Mouse (Mus musculus): ENCODE data around the gene Slc16a2. TPM values are rescaled to one million over a fixed set of nuclear protein-coding genes. Genes with fewer than 3 reads are reported as not detected.
"Not testable (repeated sequence)": the region's sequence is repeated elsewhere in the genome, so short reads cannot be mapped to it uniquely, and the experiment has no call there.

Slc16a2 gene
- polyA plus RNA-seq, 1 experiment = 1.3 TPM

GRCm38 (mm10) chrX:103673761-103674160 lies 148.0 kb downstream of the Slc16a2 start:
- no peak for DNase-seq (ENCODE audit: low read depth, low spot score)
- 75% methylated on average over 3 of the region's 3 CpGs for WGBS

- no peak for DNase-seq (ENCODE audit: low read depth, low spot score)
Measured at GRCm38 (mm10) chrX:103670245-103670644, 151.5 kb downstream of the Slc16a2 start.

- DNase-seq (ENCODE audit: low read depth, low spot score) = not testable (repeated sequence)
- WGBS = 87% methylated on average over 10 of the region's 10 CpGs
Measured at GRCm38 (mm10) chrX:103664445-103664844, 157.3 kb downstream of the Slc16a2 start.

- 75% methylated on average over 4 of the region's 4 CpGs for WGBS
- no peak for DNase-seq (ENCODE audit: low read depth, low spot score)
Measured at GRCm38 (mm10) chrX:103658985-103659384, 162.8 kb downstream of the Slc16a2 start.

GRCm38 (mm10) chrX:103653021-103653420 lies 168.8 kb downstream of the Slc16a2 start:
- WGBS = 24% methylated on average over 2 of the region's 2 CpGs
- no peak for DNase-seq (ENCODE audit: low read depth, low spot score)

GRCm38 (mm10) chrX:103652048-103652447 lies 169.7 kb downstream of the Slc16a2 start:
- no peak for DNase-seq (ENCODE audit: low read depth, low spot score)
- 9% methylated on average over 1 of the region's 1 CpGs for WGBS

Other genes with a start within 250 kb of the Slc16a2 start
- not detected in 2 replicates for gene Zcchc13, start 191.4 kb downstream of the Slc16a2 start, polyA plus RNA-seq (2012; rRNA removed)
- gene Rlim, start 159.3 kb upstream of the Slc16a2 start, polyA plus RNA-seq (2012; rRNA removed) = 4.9 and 6.3 TPM in 2 replicates

All from large intestine, adult 2 months (tissue).